Mouse (Mus musculus): Measurements from ENCODE around the gene Gab2.

The Gab2 gene

GRCm38 (mm10) chr7:97324342-97324741, 243.0 kb downstream of the Gab2 start:
- DNase-seq = no peak

- no peak for DNase-seq
Observed at GRCm38 (mm10) chr7:97325156-97325985, 244.0 kb downstream of the Gab2 start.

- no peak for DNase-seq
Observed at GRCm38 (mm10) chr7:97327376-97327775, 246.0 kb downstream of the Gab2 start.

- no peak for DNase-seq
Observed at GRCm38 (mm10) chr7:97328891-97329588, 247.7 kb downstream of the Gab2 start.

- no peak for DNase-seq
Observed at GRCm38 (mm10) chr7:97329676-97330075, 248.3 kb downstream of the Gab2 start.

GRCm38 (mm10) chr7:97330931-97331645, 249.7 kb downstream of the Gab2 start:
- no peak for DNase-seq

GRCm38 (mm10) chr7:97331726-97332666, 250.6 kb downstream of the Gab2 start, which contains the start of the genes Usp35 and Kctd21:
TSS of gene Usp35 (minus strand) at chr7:97332020.
TSS of gene Kctd21 (plus strand) at chr7:97332327.
- DNase-seq = peak; percentile 96

- no peak for DNase-seq
Observed at GRCm38 (mm10) chr7:97332667-97333041, 251.3 kb downstream of the Gab2 start.

- DNase-seq = no peak
Observed at GRCm38 (mm10) chr7:97333113-97333898, 251.9 kb downstream of the Gab2 start.

GRCm38 (mm10) chr7:97334406-97334805, 253.0 kb downstream of the Gab2 start:
- no peak for DNase-seq

GRCm38 (mm10) chr7:97336678-97337077, 255.3 kb downstream of the Gab2 start:
- DNase-seq = no peak

- DNase-seq = no peak
Observed at GRCm38 (mm10) chr7:97338593-97338992, 257.2 kb downstream of the Gab2 start.

GRCm38 (mm10) chr7:97339623-97340022, 258.2 kb downstream of the Gab2 start:
- no peak for DNase-seq

GRCm38 (mm10) chr7:97340907-97341849, 259.8 kb downstream of the Gab2 start:
- DNase-seq = peak; percentile 19

- no peak for DNase-seq
Observed at GRCm38 (mm10) chr7:97342961-97343360, 261.6 kb downstream of the Gab2 start.

- no peak for DNase-seq
Observed at GRCm38 (mm10) chr7:97344655-97345054, 263.3 kb downstream of the Gab2 start.

- DNase-seq = no peak
Observed at GRCm38 (mm10) chr7:97345229-97345871, 264.0 kb downstream of the Gab2 start.

- DNase-seq = no peak
Observed at GRCm38 (mm10) chr7:97346111-97346821, 264.9 kb downstream of the Gab2 start.

- DNase-seq = no peak
Observed at GRCm38 (mm10) chr7:97346822-97347166, 265.4 kb downstream of the Gab2 start.

Data from kidney, postnatal 14 days (tissue).